Mouse (Mus musculus) heart, embryonic 14.5 days (tissue): ENCODE data around the gene Vps35l. TPM values are rescaled to one million over a fixed set of nuclear protein-coding genes. Genes with fewer than 3 reads are reported as not detected.

Experiments used
- ATAC-seq: fragments of 200-750 bp; cut with Nextera tagmentation; 2 replicates; pipeline ENCODE4 v1.8.0; 2017; ENCODE audit warnings: low read depth, moderate TSS enrichment; ENCODE audit not compliant: insufficient number of reproducible peaks, insufficient read depth, low FRiP score
- H3K27ac ChIP-seq, 2 experiments: fragments of 200-500 bp in 1 of 2; fragments of 300-500 bp in 1 of 2; sonication (generic) in 1 of 2; replicated peaks in 1 of 2; 2 replicates each; pipeline ENCODE4 v1.5.1; 2012 to 2014; ENCODE audit warnings: low read depth in 2 of 2, low read length in 2 of 2, control low read depth in 1 of 2, mild to moderate bottlenecking in 1 of 2, mixed read lengths in 1 of 2; ENCODE audit not compliant: control insufficient read depth in 1 of 2, insufficient read depth in 1 of 2
- H3K27me3 ChIP-seq: fragments of 300-500 bp; sonication (generic); 2 replicates; pipeline ENCODE4 v1.6.1; 2014; ENCODE audit warnings: mild to moderate bottlenecking, low read length, control low read depth; ENCODE audit not compliant: control insufficient read depth, insufficient read depth
- H3K36me3 ChIP-seq: fragments of 300-500 bp; sonication (generic); 2 replicates; pipeline ENCODE4 v1.6.1; 2014; ENCODE audit warnings: mild to moderate bottlenecking, control low read depth, low read length, mixed read lengths; ENCODE audit not compliant: control insufficient read depth, insufficient read depth
- H3K4me1 ChIP-seq, 2 experiments: fragments of 200-500 bp in 1 of 2; fragments of 300-500 bp in 1 of 2; sonication (generic) in 1 of 2; 2 replicates each; pipeline ENCODE4 v1.6.1; 2012 to 2014; ENCODE audit warnings: low read length in 2 of 2, control low read depth in 1 of 2, mixed read lengths in 1 of 2; ENCODE audit not compliant: control insufficient read depth in 2 of 2, insufficient read depth in 2 of 2
- H3K4me2 ChIP-seq: fragments of 300-500 bp; sonication (generic); 2 replicates; pipeline ENCODE4 v1.6.1; 2014; ENCODE audit warnings: mild to moderate bottlenecking, low read length
- H3K4me3 ChIP-seq, 2 experiments: fragments of 200-500 bp in 1 of 2; fragments of 300-500 bp in 1 of 2; sonication (generic) in 1 of 2; 2 replicates each; pipeline ENCODE4 v1.5.1; 2012 to 2014; ENCODE audit warnings: low read length in 2 of 2, mild to moderate bottlenecking in 2 of 2, control low read depth in 1 of 2, low read depth in 1 of 2, moderate library complexity in 1 of 2; ENCODE audit not compliant: control insufficient read depth in 1 of 2, insufficient read depth in 1 of 2
- H3K9ac ChIP-seq: fragments of 300-500 bp; sonication (generic); 2 replicates; pipeline ENCODE4 v1.6.1; 2014; ENCODE audit warnings: mild to moderate bottlenecking, low read length
- H3K9me3 ChIP-seq: fragments of 300-500 bp; sonication (generic); 2 replicates; pipeline ENCODE4 v1.6.1; 2016; ENCODE audit warnings: low read length, control low read depth; ENCODE audit not compliant: control insufficient read depth
- WGBS: fragments of 180-500 bp; shearing (Covaris S2); extraction: QIAGEN DNeasy Blood & Tissue Kit; methylation state at CpG from one replicate; pipeline ENCODE4 v1.1.7; 2014; 5-methylcytosine and 5-hydroxymethylcytosine counted together
- polyA plus RNA-seq: library from polyadenylated mRNA; unstranded; fragments of >200 nt; fragmentation: Nextera tagmentation; extraction: Ambion mirVana; gene quantifications from 2 replicates; pipeline ENCODE4 v1.2.1, GENCODE M21; 2014

The Vps35l gene
- polyA plus RNA-seq, 1 experiment from 2014 or later = 55.2 TPM

GRCm38 (mm10) chr7:118705101-118705961 is 34.7 kb upstream of the Vps35l start, which contains the start of gene Gde1:
Gene Gde1 (minus strand): TSS chr7:118705778.
- ATAC-seq = peak; percentile 91
- peak within 1 kb of the TSS; percentile 70 to 71 for H3K4me3 ChIP-seq
- no peaks in the 10 kb centered on the region for H3K27me3 ChIP-seq
- H3K9me3 ChIP-seq = no peaks in the 10 kb centered on the region
- WGBS = under 1% methylated on average over 66 of the region's 66 CpGs
- 0 out of 2 replicates have a peak, but pooled peaks cover 4% of the 10 kb centered on the region for H3K36me3 ChIP-seq
- peak within 1 kb of the TSS; percentile 84 for H3K9ac ChIP-seq
- peaks cover 4 to 17% of the 10 kb centered on the region in 2 experiments; a peak in 3 of 4 replicates for H3K4me1 ChIP-seq
- peak within 1 kb of the TSS; percentile 79 for H3K4me2 ChIP-seq
- peak within 1 kb of the TSS; percentile 70 to 86 for H3K27ac ChIP-seq

GRCm38 (mm10) chr7:118706051-118706450 is 34.0 kb upstream of the Vps35l start:
- peak overlapping the region; percentile 84 for H3K9ac ChIP-seq

DNA sequence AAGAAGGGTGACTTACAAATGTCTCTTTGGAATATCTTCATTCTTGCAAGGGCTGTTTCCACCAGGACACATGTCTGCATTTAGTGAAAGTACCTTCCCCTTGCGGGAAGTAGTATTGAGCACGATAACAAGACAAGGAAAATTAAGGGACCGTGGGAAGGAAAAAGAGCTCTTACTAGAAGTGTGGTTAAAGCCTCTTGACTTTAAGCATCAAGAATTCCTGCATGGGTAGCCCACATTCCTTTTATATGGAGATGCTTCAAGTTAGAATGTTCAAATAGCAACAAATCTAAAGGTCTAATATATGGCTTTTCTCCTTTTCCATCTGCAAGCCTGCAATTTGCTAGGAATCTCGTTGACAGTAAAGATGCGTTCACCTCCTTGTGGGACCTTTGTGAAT is 33.5 kb upstream of the Vps35l start:
- H3K27me3 ChIP-seq = no peaks in the 10 kb centered on the region
- H3K9me3 ChIP-seq = no peaks in the 10 kb centered on the region
- peaks cover 4 to 17% of the 10 kb centered on the region in 2 experiments; a peak in 3 of 4 replicates for H3K4me1 ChIP-seq
- H3K27ac ChIP-seq = no peak overlapping the region
- WGBS = 88% methylated on average over 5 of the region's 5 CpGs
- H3K36me3 ChIP-seq = 0 out of 2 replicates have a peak, but pooled peaks cover 4% of the 10 kb centered on the region
- H3K9ac ChIP-seq = no peak overlapping the region
- H3K4me3 ChIP-seq = no peak overlapping the region
- ATAC-seq = no peak
- H3K4me2 ChIP-seq = no peak overlapping the region

More at GRCm38 (mm10) chr7:118706051-118706450, 34.0 kb upstream of the Vps35l start:
- Histone ChIP-seq H3K4me2 (peak overlapping the region; percentile 79), H3K4me1 (peaks cover 4 to 17% of the 10 kb centered on the region in 2 experiments; a peak in 3 of 4 replicates), H3K36me3 (0 out of 2 replicates have a peak, but pooled peaks cover 4% of the 10 kb centered on the region), H3K9me3 (no peaks in the 10 kb centered on the region), H3K4me3 (peak overlapping the region; percentile 70 to 71; a peak in 3 of 4 replicates), H3K27ac (peak overlapping the region; percentile 70 to 86), H3K27me3 (no peaks in the 10 kb centered on the region)
- 59% methylated on average over 6 of the region's 6 CpGs for WGBS
- ATAC-seq = no peak

DNA sequence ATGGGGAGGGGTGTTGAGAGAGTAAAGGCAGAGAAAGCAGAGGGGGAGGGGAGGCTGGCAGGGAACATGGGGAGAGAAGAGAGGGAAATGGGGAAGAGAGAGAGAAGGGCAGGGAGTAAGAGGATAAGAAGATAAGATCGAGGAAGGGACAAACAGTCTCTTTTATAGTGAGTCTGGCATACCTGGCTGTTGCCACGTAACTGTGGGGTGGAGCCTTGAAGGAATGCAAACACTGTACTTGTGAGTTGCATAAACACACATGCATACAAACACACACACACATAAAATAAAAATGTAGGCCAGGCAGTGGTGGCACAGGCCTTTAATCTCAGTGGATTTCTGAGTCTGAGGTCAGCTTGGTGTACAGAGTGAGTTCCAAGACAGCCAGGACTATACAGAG is 32.8 kb upstream of the Vps35l start:
- H3K9ac ChIP-seq = no peak overlapping the region
- H3K4me3 ChIP-seq = no peak overlapping the region
- no peak for ATAC-seq
- WGBS = 58% methylated on average over 2 of the region's 2 CpGs
- no peak overlapping the region for H3K4me2 ChIP-seq
- H3K9me3 ChIP-seq = no peaks in the 10 kb centered on the region
- H3K27me3 ChIP-seq = no peaks in the 10 kb centered on the region
- no peak overlapping the region for H3K27ac ChIP-seq
- H3K4me1 ChIP-seq = peaks cover 4 to 17% of the 10 kb centered on the region in 2 experiments; a peak in 3 of 4 replicates
- H3K36me3 ChIP-seq = 0 out of 2 replicates have a peak, but pooled peaks cover 4% of the 10 kb centered on the region

- Histone ChIP-seq H3K4me2 (no peak overlapping the region), H3K4me3 (no peak overlapping the region), H3K27ac (no peak overlapping the region), H3K36me3 (0 out of 2 replicates have a peak, but pooled peaks cover 3% of the 10 kb centered on the region), H3K9me3 (no peaks in the 10 kb centered on the region), H3K27me3 (no peaks in the 10 kb centered on the region), H3K4me1 (peaks cover 4 to 17% of the 10 kb centered on the region in 2 experiments; a peak in 3 of 4 replicates), H3K9ac (no peak overlapping the region)
- ATAC-seq = no peak
- 38% methylated on average over 4 of the region's 4 CpGs for WGBS
Measured at GRCm38 (mm10) chr7:118708002-118708401, 32.0 kb upstream of the Vps35l start.

DNA sequence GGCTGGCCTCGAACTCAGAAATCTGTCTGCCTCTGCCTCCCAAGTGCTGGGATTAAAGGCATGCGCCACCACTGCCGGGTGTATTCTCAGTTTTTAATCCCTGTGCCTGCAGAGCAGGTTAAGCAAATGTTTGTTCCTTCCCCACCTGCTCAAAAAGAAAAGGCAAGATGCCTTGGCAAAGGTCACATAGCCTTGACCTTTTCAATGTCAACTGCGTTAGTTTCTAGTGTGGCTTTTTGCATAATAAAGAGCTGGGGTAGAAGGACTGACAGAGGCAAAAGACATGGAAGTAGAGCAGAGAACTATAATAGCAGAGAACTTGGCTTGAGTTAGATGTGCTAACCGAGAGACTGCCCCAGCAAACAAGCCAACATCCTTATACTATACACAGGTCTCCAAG is 29.2 kb upstream of the Vps35l start:
- Histone ChIP-seq H3K36me3 (peaks cover 8% of the 10 kb centered on the region; the same call in 1 of the 2 replicates), H3K4me3 (no peak overlapping the region), H3K4me1 (peaks cover 0 to 2% of the 10 kb centered on the region in 2 experiments; a peak in 2 of 4 replicates), H3K27me3 (no peaks in the 10 kb centered on the region), H3K27ac (no peak overlapping the region), H3K9me3 (no peaks in the 10 kb centered on the region), H3K9ac (no peak overlapping the region), H3K4me2 (no peak overlapping the region)
- no peak for ATAC-seq
- WGBS = 65% methylated on average over 5 of the region's 5 CpGs

GRCm38 (mm10) chr7:118712228-118713173 is 27.5 kb upstream of the Vps35l start, which contains the start of gene Ccp110:
Gene Ccp110 (plus strand): TSS chr7:118712552.
- Histone ChIP-seq H3K27ac (no peak within 1 kb of the TSS), H3K27me3 (no peaks in the 10 kb centered on the region), H3K9me3 (no peaks in the 10 kb centered on the region), H3K9ac (peak within 1 kb of the TSS; percentile 78), H3K4me2 (peak within 1 kb of the TSS; percentile 81), H3K36me3 (peaks cover 13% of the 10 kb centered on the region; the same call in 1 of the 2 replicates), H3K4me1 (no peaks in the 10 kb centered on the region), H3K4me3 (peak within 1 kb of the TSS; percentile 77 to 86)
- peak; percentile 94 for ATAC-seq
- WGBS = 1% methylated on average over 46 of the region's 48 CpGs
